Mouse (Mus musculus): ENCODE results near the gene Wdfy3. TPM values are rescaled to one million over a fixed set of nuclear protein-coding genes. Genes with fewer than 3 reads are reported as not detected.

Wdfy3 gene
- polyA plus RNA-seq, 1 experiment from 2014 or later: 9.9 TPM

DNA sequence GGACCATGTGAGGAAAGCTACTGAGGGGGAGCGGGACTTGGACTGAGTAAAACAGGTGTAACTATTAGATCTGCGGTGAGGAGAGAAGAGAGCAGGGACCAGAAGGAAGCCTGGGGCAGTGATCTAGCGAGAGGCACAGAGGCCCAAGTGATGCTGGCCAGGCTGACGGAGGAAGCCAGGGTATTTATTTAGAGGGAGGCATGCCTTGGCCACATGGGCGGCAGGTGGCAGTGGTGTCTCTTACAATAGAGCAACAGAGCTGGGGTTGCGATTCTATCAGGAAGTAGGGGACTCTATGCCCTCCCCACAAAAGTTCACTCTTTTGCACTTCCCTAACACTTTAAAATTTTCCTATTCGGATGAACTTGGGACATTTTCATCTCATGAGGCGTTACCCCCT, 207.1 kb downstream of the Wdfy3 start:
- Histone ChIP-seq H3K27me3 (replicated peaks; ENCODE audit: insufficient read depth, low read length) (no peaks in the 10 kb centered on the region), H3K9me3 (ENCODE audit: low read length) (no peaks in the 10 kb centered on the region), H3K4me3 (ENCODE audit: low read depth, low read length) (no peak overlapping the region), H3K4me1 (ENCODE audit: insufficient read depth, low read depth, low read length) (no peaks in the 10 kb centered on the region), H3K27ac (ENCODE audit: low read length) (no peak overlapping the region), H3K36me3 (ENCODE audit: insufficient read depth, low read length) (peaks cover 38% of the 10 kb centered on the region), H3K4me2 (replicated peaks; ENCODE audit: low read depth, low read length) (no peak overlapping the region), H3K9ac (replicated peaks; ENCODE audit: low read depth) (no peak overlapping the region)
- TF ChIP-seq EP300 (IDR thresholded peaks at IDR 0.05) (no peak), CTCF (IDR thresholded peaks at IDR 0.05) (peak; percentile 30; the same call in 1 of the 2 replicates)
- ATAC-seq (no peak), DNase-seq (ENCODE audit: low spot score) (no peak)
- WGBS: 91% methylated on average over 8 of the region's 8 CpGs

DNA sequence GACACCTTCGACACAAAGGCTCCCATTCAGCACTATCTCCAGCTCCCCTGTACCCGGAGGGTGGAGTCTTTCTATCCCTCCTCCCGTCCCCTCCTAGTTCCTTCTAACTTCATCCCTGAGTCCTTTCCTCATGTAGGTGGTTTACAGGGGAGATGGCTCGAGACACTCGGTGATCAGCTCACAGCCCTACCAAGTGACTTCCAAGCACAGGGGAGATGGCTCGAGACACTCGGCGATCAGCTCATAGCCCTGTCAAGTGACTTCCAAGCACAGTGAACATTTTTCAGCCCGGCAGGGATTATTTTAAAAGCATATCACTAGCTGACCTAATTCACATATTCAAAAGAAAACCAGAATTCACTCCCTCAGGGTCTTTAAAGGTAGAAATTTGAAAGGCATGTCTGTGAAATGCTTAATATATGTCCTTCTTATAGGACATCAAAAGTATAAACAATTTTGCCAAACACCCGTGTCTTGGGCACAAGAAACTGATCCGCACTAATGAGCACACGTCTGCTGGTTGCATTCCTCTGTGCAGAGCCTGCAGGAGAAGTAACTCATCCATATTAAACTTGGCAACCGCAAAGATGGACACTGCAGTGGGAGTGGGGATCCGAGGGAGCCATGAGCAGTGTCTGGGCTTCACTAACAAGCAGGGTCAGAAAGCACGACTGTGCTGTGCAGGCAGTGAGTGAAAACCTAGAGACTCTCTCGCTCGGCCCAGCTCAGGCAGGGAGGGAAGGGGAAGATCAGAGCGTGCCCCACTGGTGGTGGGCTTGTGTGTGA, 207.7 kb downstream of the Wdfy3 start:
- no peak for ATAC-seq
- Histone ChIP-seq H3K27ac (ENCODE audit: low read length) (no peak overlapping the region), H3K36me3 (ENCODE audit: insufficient read depth, low read length) (peaks cover 32% of the 10 kb centered on the region)

GRCm38 (mm10) chr5:101858891-101859436, 210.8 kb downstream of the Wdfy3 start:
- Histone ChIP-seq H3K4me3 (ENCODE audit: low read depth, low read length) (no peak overlapping the region), H3K36me3 (ENCODE audit: insufficient read depth, low read length) (peaks cover 51% of the 10 kb centered on the region), H3K9me3 (ENCODE audit: low read length) (no peaks in the 10 kb centered on the region), H3K4me2 (replicated peaks; ENCODE audit: low read depth, low read length) (no peak overlapping the region), H3K27me3 (replicated peaks; ENCODE audit: insufficient read depth, low read length) (no peaks in the 10 kb centered on the region), H3K9ac (replicated peaks; ENCODE audit: low read depth) (no peak overlapping the region), H3K4me1 (ENCODE audit: insufficient read depth, low read depth, low read length) (peaks cover 4% of the 10 kb centered on the region; the same call in 1 of the 2 replicates), H3K27ac (ENCODE audit: low read length) (no peak overlapping the region)
- no peak for DNase-seq (ENCODE audit: low spot score)
- TF ChIP-seq EP300 (IDR thresholded peaks at IDR 0.05) (no peak), CTCF (IDR thresholded peaks at IDR 0.05) (no peak)
- WGBS: 91% methylated on average over 10 of the region's 10 CpGs
- ATAC-seq: no peak

More for the DNA sequence above, 207.7 kb downstream of the Wdfy3 start:
- WGBS: 88% methylated on average over 18 of the region's 18 CpGs
- Histone ChIP-seq H3K4me1 (ENCODE audit: insufficient read depth, low read depth, low read length) (no peaks in the 10 kb centered on the region), H3K4me3 (ENCODE audit: low read depth, low read length) (no peak overlapping the region), H3K9ac (replicated peaks; ENCODE audit: low read depth) (no peak overlapping the region), H3K27me3 (replicated peaks; ENCODE audit: insufficient read depth, low read length) (no peaks in the 10 kb centered on the region), H3K9me3 (ENCODE audit: low read length) (no peaks in the 10 kb centered on the region), H3K4me2 (replicated peaks; ENCODE audit: low read depth, low read length) (no peak overlapping the region)
- no peak for TF ChIP-seq CTCF (IDR thresholded peaks at IDR 0.05)
- no peak for TF ChIP-seq EP300 (IDR thresholded peaks at IDR 0.05)
- DNase-seq (ENCODE audit: low spot score): no peak

DNA sequence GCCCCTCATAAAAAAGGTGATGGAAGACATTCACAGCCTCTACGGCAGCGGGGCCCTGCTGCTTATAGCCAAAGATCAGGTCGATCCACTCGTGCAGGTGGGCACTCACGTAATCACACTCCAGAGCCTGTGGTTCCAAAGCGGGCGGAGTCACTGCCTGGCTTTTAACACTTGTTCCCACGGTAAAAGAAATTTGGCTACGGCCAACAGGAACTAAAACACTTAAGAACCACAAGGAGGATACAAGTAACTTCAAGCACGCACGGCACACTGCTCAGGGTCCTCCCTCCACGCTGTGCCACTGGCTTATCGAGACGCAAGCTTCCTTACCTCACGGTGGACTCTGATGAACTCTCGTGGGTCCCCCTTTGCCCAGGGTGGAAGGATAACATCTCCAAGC, 214.2 kb downstream of the Wdfy3 start:
- Histone ChIP-seq H3K27ac (ENCODE audit: low read length) (peak overlapping the region; percentile 40; the same call in 1 of the 2 replicates), H3K4me1 (ENCODE audit: insufficient read depth, low read depth, low read length) (peaks cover 4% of the 10 kb centered on the region; the same call in 1 of the 2 replicates), H3K9ac (replicated peaks; ENCODE audit: low read depth) (no peak overlapping the region), H3K4me3 (ENCODE audit: low read depth, low read length) (no peak overlapping the region), H3K4me2 (replicated peaks; ENCODE audit: low read depth, low read length) (no peak overlapping the region), H3K9me3 (ENCODE audit: low read length) (no peaks in the 10 kb centered on the region), H3K27me3 (replicated peaks; ENCODE audit: insufficient read depth, low read length) (no peaks in the 10 kb centered on the region), H3K36me3 (ENCODE audit: insufficient read depth, low read length) (peaks cover 48% of the 10 kb centered on the region; the same call in 1 of the 2 replicates)
- TF ChIP-seq EP300 (IDR thresholded peaks at IDR 0.05) (0 out of 2 replicates have a peak, but pooled peaks have one; percentile 12), CTCF (IDR thresholded peaks at IDR 0.05) (0 out of 2 replicates have a peak, but pooled peaks have one; percentile 8)
- WGBS: 58% methylated on average over 16 of the region's 16 CpGs
- ATAC-seq (peak; percentile 73), DNase-seq (ENCODE audit: low spot score) (peak; percentile 88)

- WGBS: 75% methylated on average over 7 of the region's 7 CpGs
- Histone ChIP-seq H3K27ac (ENCODE audit: low read length) (peak overlapping the region; percentile 23; the same call in 1 of the 2 replicates), H3K9me3 (ENCODE audit: low read length) (no peaks in the 10 kb centered on the region), H3K4me1 (ENCODE audit: insufficient read depth, low read depth, low read length) (peaks cover 4% of the 10 kb centered on the region; the same call in 1 of the 2 replicates), H3K4me3 (ENCODE audit: low read depth, low read length) (no peak overlapping the region), H3K9ac (replicated peaks; ENCODE audit: low read depth) (no peak overlapping the region), H3K27me3 (replicated peaks; ENCODE audit: insufficient read depth, low read length) (no peaks in the 10 kb centered on the region), H3K36me3 (ENCODE audit: insufficient read depth, low read length) (peaks cover 45% of the 10 kb centered on the region; the same call in 1 of the 2 replicates), H3K4me2 (replicated peaks; ENCODE audit: low read depth, low read length) (no peak overlapping the region)
- peak; percentile 57 for TF ChIP-seq CTCF (IDR thresholded peaks at IDR 0.05)
- TF ChIP-seq EP300 (IDR thresholded peaks at IDR 0.05): no peak
- DNase-seq (ENCODE audit: low spot score) (peak; percentile 45), ATAC-seq (peak; percentile 47)
Observed at GRCm38 (mm10) chr5:101854667-101855066, 215.1 kb downstream of the Wdfy3 start.

DNA sequence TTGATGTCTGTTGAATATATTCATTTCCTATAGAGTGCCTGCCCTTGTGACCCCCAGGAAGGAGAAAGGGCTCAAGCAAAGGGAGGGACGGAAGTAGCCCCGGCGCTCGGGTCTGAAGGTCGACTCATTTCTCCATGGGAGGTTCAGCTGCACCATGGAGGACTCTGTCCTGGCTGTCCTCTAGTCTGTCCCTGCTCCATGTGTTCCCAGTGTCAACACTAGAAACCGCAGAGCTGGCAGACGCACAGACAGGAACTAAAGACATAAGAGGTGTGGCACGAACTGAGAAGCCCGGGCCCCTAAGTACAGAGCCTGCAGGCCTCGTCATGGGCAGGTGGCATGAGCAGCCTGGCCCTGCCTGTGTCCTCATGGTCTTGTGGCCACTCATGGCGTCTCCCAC, 215.6 kb downstream of the Wdfy3 start:
- Histone ChIP-seq H3K27me3 (replicated peaks; ENCODE audit: insufficient read depth, low read length) (no peaks in the 10 kb centered on the region), H3K4me2 (replicated peaks; ENCODE audit: low read depth, low read length) (no peak overlapping the region), H3K27ac (ENCODE audit: low read length) (no peak overlapping the region), H3K4me3 (ENCODE audit: low read depth, low read length) (no peak overlapping the region), H3K36me3 (ENCODE audit: insufficient read depth, low read length) (peaks cover 43% of the 10 kb centered on the region), H3K9me3 (ENCODE audit: low read length) (no peaks in the 10 kb centered on the region), H3K9ac (replicated peaks; ENCODE audit: low read depth) (no peak overlapping the region), H3K4me1 (ENCODE audit: insufficient read depth, low read depth, low read length) (peaks cover 4% of the 10 kb centered on the region; the same call in 1 of the 2 replicates)
- WGBS: 64% methylated on average over 11 of the region's 11 CpGs
- DNase-seq (ENCODE audit: low spot score) (peak; percentile 67), ATAC-seq (peak; percentile 61)
- TF ChIP-seq CTCF (IDR thresholded peaks at IDR 0.05): no peak
- no peak for TF ChIP-seq EP300 (IDR thresholded peaks at IDR 0.05)

All from lung, postnatal 0 days (tissue).